Mouse (Mus musculus) left cerebral cortex, postnatal 36 days (tissue): Measurements from ENCODE around the gene Spns2. TPM values are rescaled to one million over a fixed set of nuclear protein-coding genes. Genes with fewer than 3 reads are reported as not detected.

Experiments
- total RNA-seq, 2 experiments: library from RNA; stranded (reverse); gene quantifications; 2 replicates each; pipeline ENCODE4 v1.2.3; 2021

Gene Spns2
- total RNA-seq, 2 experiments from 2014 or later, result 53.6 to 69.9 TPM

Other genes with a start within 250 kb of the Spns2 start
- gene Slc13a5, start 222.7 kb downstream of the Spns2 start, total RNA-seq, result 10 to 100 TPM; 14.2 to 21.9 TPM
- 1 to 10 TPM; 6.2 to 6.6 TPM for gene Xaf1, start 188.3 kb downstream of the Spns2 start, total RNA-seq
- not detected for gene Fbxo39, start 175.5 kb downstream of the Spns2 start, total RNA-seq
- gene Tekt1, start 127.5 kb downstream of the Spns2 start, total RNA-seq, result 1 to 10 TPM; 2.2 to 2.9 TPM
- gene Smtnl2, start 78.2 kb downstream of the Spns2 start, total RNA-seq, result 1 to 10 TPM in 1 of 2 experiments, under 1 TPM in 1; 0.68 to 1.5 TPM
- gene Ggt6, start 54.4 kb downstream of the Spns2 start, total RNA-seq, result under 1 TPM in 1 of 2 experiments, not detected in 1; 0.29 TPM
- gene Mybbp1a, start 48.5 kb downstream of the Spns2 start, total RNA-seq, result 10 to 100 TPM; 42.8 to 50.2 TPM
- under 1 TPM; 0.17 to 0.57 TPM for gene Spns3, start 60.6 kb upstream of the Spns2 start, total RNA-seq
- gene Ube2g1, start 117.4 kb upstream of the Spns2 start, total RNA-seq, result 10 to 100 TPM; 50.7 to 59.0 TPM
- gene Ankfy1, start 200.1 kb upstream of the Spns2 start, total RNA-seq, result 10 to 100 TPM; 29.6 to 41.0 TPM